Mouse (Mus musculus): ENCODE measurements around the gene Desi1. TPM values are rescaled to one million over a fixed set of nuclear protein-coding genes. Genes with fewer than 3 reads are reported as not detected.

The Desi1 gene
- 41.4 and 42.3 TPM in 2 replicates for polyA plus RNA-seq (2016; fragmentation: Nextera tagmentation; extraction: Ambion mirVana)

DNA sequence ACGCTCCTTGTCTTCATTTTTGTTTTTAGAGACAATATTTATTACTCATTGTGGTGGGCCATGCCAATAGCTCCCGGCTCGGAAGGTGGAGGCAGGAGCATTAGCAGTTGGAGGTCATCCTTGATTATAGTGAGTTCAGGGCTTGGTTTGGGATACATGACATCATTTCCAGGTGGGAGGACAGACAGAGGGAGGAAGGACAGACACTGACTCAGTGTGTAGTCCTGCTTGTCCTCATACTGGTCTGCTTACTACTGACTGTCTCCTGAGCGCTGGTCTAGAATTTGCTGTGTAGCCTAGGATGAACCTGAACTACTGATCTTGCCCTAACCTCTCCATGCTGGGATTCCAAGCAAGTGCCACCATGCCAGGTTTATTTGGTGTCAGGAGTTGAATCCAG is at the start of gene Desi1:
Gene Desi1, minus strand, starts transcription at position 101 of the 400 bp plus-strand sequence.
- Histone ChIP-seq H3K27me3 (no peaks in the 10 kb centered on the region), H3K27ac (no peak within 1 kb of the TSS), H3K4me1 (no peaks in the 10 kb centered on the region), H3K4me3 (no peak within 1 kb of the TSS), H3K9me3 (replicated peaks) (no peaks in the 10 kb centered on the region), H3K9ac (no peak within 1 kb of the TSS), H3K36me3 (peaks cover 61% of the 10 kb centered on the region), H3K4me2 (replicated peaks) (no peak within 1 kb of the TSS)
- ATAC-seq (ENCODE audit: low FRiP score) = no peak
- WGBS = 91% methylated on average over 4 of the region's 4 CpGs

DNA sequence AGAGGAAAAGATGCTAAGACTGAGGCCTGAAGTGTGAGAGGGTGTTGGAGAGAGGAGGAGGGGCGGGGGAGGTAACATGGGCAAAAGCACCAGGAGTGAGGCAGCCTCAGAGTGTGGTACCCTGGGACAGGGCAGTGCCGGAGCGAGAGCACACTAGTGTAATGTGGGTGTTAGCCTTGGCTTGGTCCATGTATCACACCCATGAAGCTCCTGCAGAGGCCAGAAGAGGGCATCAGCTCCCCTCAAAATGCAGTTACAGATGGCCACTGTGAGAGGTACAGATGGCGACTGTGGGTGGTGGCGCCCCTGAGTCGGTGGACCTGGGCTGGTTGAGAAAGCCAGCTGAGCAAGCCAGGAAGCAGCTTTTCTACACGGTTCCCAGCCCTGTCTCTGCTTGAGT is 47.5 kb upstream of the Desi1 start:
- no peak for ATAC-seq (ENCODE audit: low FRiP score)
- Histone ChIP-seq H3K27ac (no peak overlapping the region), H3K9me3 (replicated peaks) (no peaks in the 10 kb centered on the region), H3K9ac (no peak overlapping the region), H3K4me2 (replicated peaks) (no peak overlapping the region), H3K36me3 (no peaks in the 10 kb centered on the region), H3K27me3 (peaks cover 6% of the 10 kb centered on the region), H3K4me1 (no peaks in the 10 kb centered on the region), H3K4me3 (no peak overlapping the region)
- WGBS = 33% methylated on average over 7 of the region's 7 CpGs

DNA sequence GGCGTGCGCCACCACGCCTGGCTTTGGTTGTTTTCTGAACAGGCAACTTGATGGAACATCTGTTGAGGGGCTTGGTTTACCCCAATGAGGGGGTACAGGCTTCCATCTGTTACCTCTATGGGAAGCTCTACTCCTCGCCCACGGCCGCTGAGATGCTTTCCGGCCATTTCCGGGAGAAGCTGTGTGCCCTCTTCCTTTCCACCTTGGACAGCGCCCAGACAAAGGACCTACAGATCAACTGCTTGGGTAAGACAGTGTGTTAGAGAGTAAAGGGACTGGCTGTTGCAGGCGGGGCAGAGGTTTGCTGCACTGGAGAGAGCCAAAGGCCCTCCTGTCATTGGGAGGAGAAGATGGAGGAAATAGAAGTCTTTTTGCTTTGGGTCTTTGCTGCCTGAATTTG is 46.2 kb upstream of the Desi1 start:
- Histone ChIP-seq H3K9me3 (replicated peaks) (no peaks in the 10 kb centered on the region), H3K4me1 (no peaks in the 10 kb centered on the region), H3K4me2 (replicated peaks) (no peak overlapping the region), H3K9ac (no peak overlapping the region), H3K27me3 (peaks cover 6% of the 10 kb centered on the region; the same call in 1 of the 2 replicates), H3K4me3 (no peak overlapping the region), H3K36me3 (no peaks in the 10 kb centered on the region), H3K27ac (no peak overlapping the region)
- ATAC-seq (ENCODE audit: low FRiP score) = no peak
- 64% methylated on average over 10 of the region's 10 CpGs for WGBS

DNA sequence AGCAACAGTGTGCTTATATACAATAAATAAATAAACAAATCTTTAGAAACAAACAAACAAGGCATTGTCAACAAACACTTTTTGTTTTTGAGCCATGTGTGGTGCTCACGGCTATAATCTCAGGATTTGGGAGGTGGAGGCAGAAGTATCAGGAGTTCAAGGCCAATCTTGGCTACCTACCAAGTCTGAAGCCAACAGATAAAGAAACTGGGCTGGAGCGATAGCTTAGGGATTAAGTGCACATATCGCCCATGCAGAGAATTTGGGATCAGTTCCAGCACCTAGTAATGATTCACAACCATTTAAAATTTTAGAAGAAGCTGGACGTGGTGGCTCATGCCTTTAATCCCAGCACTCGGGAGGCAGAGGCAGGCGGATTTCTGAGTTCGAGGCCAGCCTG is 39.8 kb upstream of the Desi1 start:
- H3K4me1 ChIP-seq = peaks cover 5% of the 10 kb centered on the region; the same call in 1 of the 2 replicates
- H3K36me3 ChIP-seq = no peaks in the 10 kb centered on the region
- H3K9ac ChIP-seq = no peak overlapping the region
- no peak overlapping the region for H3K4me3 ChIP-seq
- 92% methylated on average over 7 of the region's 7 CpGs for WGBS
- no peak overlapping the region for H3K4me2 ChIP-seq (replicated peaks)
- no peak overlapping the region for H3K27ac ChIP-seq
- no peak for ATAC-seq (ENCODE audit: low FRiP score)
- no peaks in the 10 kb centered on the region; the same call in 1 of the 2 replicates for H3K9me3 ChIP-seq (replicated peaks)
- H3K27me3 ChIP-seq = peaks cover 38% of the 10 kb centered on the region

DNA sequence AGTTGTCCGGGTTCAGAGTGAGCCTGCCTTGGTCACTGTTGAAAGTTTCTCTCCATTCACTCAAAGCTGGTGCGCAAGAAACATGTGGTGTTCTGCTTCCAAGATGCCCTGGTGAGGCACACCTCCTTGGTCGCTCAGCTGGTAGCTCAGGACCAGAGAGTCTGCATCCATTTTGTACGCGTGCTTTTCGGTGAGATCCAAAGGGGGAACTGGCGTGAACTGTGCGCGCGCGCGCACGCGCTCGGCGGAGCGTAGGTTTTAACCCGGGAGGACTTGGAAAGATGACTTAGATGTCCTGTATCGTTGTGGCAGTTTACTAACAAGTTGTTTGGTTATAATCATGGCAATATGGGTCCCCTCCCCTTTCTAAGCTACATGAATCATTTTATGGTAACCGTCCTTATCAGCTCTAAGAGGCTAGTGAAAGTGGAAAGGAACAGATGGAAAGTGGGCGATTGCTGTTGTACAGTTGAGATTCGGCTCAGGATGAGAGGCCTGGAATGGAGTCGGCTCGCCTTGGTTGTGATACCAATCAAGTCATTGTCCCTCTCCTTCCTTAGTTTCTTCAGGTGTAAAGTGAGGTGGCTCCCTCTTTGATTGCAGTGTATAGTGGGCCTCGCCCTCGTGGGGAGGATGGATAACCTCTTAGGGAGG is 38.3 kb upstream of the Desi1 start:
- WGBS = 89% methylated on average over 26 of the region's 26 CpGs

DNA sequence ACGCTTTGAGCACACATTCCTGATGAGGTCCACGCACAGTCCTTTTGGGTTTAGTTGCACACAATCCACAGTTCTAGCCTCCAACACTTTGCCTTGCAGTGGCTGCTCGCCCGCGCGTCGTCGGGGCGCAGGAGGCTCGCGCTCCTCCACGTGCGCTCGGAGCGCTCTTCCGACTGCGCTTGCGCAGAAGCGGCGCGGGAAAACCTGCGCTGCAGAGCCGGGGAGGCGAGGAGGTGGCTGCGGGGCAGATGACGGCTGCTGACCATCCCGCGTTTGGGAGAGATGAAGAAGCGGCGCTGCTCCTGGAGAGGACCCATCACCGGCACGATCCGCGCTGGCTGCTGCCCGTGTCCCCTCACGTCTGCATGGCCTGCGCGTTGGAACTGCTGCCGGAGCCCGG is 36.2 kb upstream of the Desi1 start, which contains the start of gene Mei1:
Gene Mei1, plus strand, starts transcription at position 99 of the 400 bp plus-strand sequence.
- Histone ChIP-seq H3K4me2 (replicated peaks) (peak within 1 kb of the TSS; percentile 39), H3K9ac (no peak within 1 kb of the TSS), H3K4me1 (peaks cover 5% of the 10 kb centered on the region; the same call in 1 of the 2 replicates), H3K9me3 (replicated peaks) (no peaks in the 10 kb centered on the region; the same call in 1 of the 2 replicates), H3K4me3 (peak within 1 kb of the TSS; percentile 18; the same call in 1 of the 2 replicates), H3K27me3 (peaks cover 44% of the 10 kb centered on the region), H3K36me3 (no peaks in the 10 kb centered on the region), H3K27ac (no peak within 1 kb of the TSS)
- ATAC-seq (ENCODE audit: low FRiP score) = no peak
- 20% methylated on average over 40 of the region's 40 CpGs for WGBS

More for the DNA sequence above, 38.3 kb upstream of the Desi1 start:
- Histone ChIP-seq H3K4me2 (replicated peaks) (no peak overlapping the region), H3K4me1 (peaks cover 5% of the 10 kb centered on the region; the same call in 1 of the 2 replicates), H3K27ac (no peak overlapping the region), H3K9me3 (replicated peaks) (no peaks in the 10 kb centered on the region; the same call in 1 of the 2 replicates), H3K27me3 (peaks cover 39% of the 10 kb centered on the region), H3K9ac (no peak overlapping the region), H3K36me3 (no peaks in the 10 kb centered on the region), H3K4me3 (no peak overlapping the region)
- ATAC-seq (ENCODE audit: low FRiP score) = no peak

DNA sequence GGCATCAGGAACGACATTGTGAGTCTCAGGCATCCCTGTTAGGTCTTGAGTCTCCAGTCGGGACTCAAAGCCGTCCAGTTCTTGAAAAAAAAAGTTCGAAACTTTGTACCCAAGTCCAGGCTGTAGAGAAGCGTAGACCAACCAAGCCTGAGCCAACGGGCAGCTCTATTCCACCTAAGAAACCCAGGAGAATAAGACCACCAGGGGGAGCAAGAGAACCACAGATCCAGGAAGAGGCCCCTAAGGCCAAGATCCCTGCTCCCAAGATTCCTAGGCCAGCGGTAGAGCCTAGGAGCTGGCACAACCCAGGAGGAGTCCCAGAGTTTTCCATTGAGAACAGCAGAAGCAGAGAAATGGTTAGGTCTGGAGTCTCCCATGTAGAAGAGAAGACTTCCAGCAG is 31.8 kb upstream of the Desi1 start:
- no peak overlapping the region for H3K4me2 ChIP-seq (replicated peaks)
- peaks cover 5% of the 10 kb centered on the region; the same call in 1 of the 2 replicates for H3K4me1 ChIP-seq
- peaks cover 60% of the 10 kb centered on the region for H3K27me3 ChIP-seq
- no peak overlapping the region for H3K27ac ChIP-seq
- H3K4me3 ChIP-seq = no peak overlapping the region
- 15% methylated on average over 7 of the region's 7 CpGs for WGBS
- H3K9me3 ChIP-seq (replicated peaks) = no peaks in the 10 kb centered on the region; the same call in 1 of the 2 replicates
- no peak for ATAC-seq (ENCODE audit: low FRiP score)
- no peak overlapping the region for H3K9ac ChIP-seq
- no peaks in the 10 kb centered on the region for H3K36me3 ChIP-seq

DNA sequence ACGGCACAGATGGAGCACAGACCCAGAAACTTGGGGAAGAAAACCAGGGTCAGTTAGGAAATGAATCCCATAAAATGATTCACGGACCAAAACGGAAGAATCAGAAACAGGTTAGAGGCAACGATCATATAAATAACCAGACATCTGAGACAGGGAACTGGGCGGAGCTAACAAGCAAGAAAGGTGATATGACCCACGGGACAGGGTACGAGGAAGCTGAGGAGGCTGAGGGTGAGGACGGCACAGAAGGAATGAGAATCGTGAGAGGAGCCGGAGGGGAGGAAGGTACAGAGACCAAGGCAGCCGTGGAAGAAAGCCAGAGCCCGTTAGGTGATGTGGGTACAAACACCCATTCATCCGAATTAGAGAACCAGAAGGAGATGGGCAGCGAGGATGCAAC is 30.2 kb upstream of the Desi1 start:
- peaks cover 47% of the 10 kb centered on the region for H3K27me3 ChIP-seq
- ATAC-seq (ENCODE audit: low FRiP score) = no peak
- no peaks in the 10 kb centered on the region for H3K36me3 ChIP-seq
- no peak overlapping the region for H3K4me3 ChIP-seq
- no peaks in the 10 kb centered on the region for H3K9me3 ChIP-seq (replicated peaks)
- H3K9ac ChIP-seq = 0 out of 2 replicates have a peak overlapping the region, but pooled peaks have one; percentile 2
- no peak overlapping the region for H3K27ac ChIP-seq
- WGBS = 65% methylated on average over 14 of the region's 14 CpGs
- no peaks in the 10 kb centered on the region for H3K4me1 ChIP-seq
- no peak overlapping the region for H3K4me2 ChIP-seq (replicated peaks)

DNA sequence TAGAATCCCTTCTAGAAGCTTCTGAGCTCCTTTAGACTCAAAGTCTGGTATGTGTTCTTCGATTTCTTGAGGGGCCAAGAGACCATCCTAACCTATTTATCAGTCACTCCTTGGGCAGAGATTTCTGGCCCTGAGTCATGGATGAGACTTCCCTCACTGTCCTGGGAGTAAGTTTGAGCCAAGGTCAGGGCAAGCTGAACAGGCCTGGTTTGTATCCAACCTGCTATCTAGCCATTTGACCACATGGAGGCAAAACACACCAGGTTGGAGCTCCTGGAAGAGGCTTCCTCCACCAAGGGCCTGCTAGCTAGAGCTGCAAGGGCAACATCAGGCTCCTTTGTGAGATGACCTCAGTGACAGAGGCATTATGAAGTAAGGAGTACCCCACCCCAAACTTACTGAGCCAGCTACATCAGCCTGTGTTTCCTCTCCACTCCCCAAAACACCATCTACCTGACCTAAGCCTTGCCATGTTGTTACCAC is 25.1 kb upstream of the Desi1 start, which contains the start of gene 4930407I10Rik:
Gene 4930407I10Rik, plus strand, starts transcription at position 433 of the 483 bp plus-strand sequence.
- H3K36me3 ChIP-seq = no peaks in the 10 kb centered on the region
- no peak within 1 kb of the TSS for H3K27ac ChIP-seq
- no peaks in the 10 kb centered on the region for H3K9me3 ChIP-seq (replicated peaks)
- 83% methylated on average over 1 of the region's 1 CpGs for WGBS
- H3K27me3 ChIP-seq = peaks cover 23% of the 10 kb centered on the region
- H3K4me1 ChIP-seq = no peaks in the 10 kb centered on the region
- no peak for ATAC-seq (ENCODE audit: low FRiP score)
- no peak within 1 kb of the TSS for H3K4me2 ChIP-seq (replicated peaks)
- H3K4me3 ChIP-seq = no peak within 1 kb of the TSS
- H3K9ac ChIP-seq = no peak within 1 kb of the TSS

DNA sequence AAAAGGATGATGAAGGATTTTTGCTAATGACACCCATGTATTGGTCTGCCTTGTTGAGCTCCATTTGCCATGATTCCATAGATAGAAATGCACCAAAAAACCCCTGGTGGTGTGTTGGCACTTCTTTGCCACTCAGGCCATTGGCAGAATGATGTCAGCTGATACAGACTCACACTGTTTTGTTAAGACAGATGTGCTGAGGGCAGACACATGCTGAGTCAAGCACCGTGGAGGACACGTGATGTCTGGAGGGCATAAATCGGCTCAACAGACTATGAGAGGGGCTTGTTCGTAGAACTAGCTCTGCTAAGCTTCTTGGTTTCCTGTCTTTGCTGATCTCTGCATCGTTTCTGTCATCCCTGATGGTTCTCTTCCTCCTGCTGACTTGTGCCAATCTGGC is 18.9 kb upstream of the Desi1 start:
- ATAC-seq (ENCODE audit: low FRiP score) = no peak
- no peak overlapping the region for H3K4me2 ChIP-seq (replicated peaks)
- 75% methylated on average over 5 of the region's 5 CpGs for WGBS
- 0 out of 2 replicates have a peak, but pooled peaks cover 2% of the 10 kb centered on the region for H3K4me1 ChIP-seq
- no peak overlapping the region for H3K27ac ChIP-seq
- H3K9ac ChIP-seq = no peak overlapping the region
- no peaks in the 10 kb centered on the region for H3K36me3 ChIP-seq
- peaks cover 10% of the 10 kb centered on the region; the same call in 1 of the 2 replicates for H3K27me3 ChIP-seq
- H3K4me3 ChIP-seq = no peak overlapping the region
- no peaks in the 10 kb centered on the region for H3K9me3 ChIP-seq (replicated peaks)

DNA sequence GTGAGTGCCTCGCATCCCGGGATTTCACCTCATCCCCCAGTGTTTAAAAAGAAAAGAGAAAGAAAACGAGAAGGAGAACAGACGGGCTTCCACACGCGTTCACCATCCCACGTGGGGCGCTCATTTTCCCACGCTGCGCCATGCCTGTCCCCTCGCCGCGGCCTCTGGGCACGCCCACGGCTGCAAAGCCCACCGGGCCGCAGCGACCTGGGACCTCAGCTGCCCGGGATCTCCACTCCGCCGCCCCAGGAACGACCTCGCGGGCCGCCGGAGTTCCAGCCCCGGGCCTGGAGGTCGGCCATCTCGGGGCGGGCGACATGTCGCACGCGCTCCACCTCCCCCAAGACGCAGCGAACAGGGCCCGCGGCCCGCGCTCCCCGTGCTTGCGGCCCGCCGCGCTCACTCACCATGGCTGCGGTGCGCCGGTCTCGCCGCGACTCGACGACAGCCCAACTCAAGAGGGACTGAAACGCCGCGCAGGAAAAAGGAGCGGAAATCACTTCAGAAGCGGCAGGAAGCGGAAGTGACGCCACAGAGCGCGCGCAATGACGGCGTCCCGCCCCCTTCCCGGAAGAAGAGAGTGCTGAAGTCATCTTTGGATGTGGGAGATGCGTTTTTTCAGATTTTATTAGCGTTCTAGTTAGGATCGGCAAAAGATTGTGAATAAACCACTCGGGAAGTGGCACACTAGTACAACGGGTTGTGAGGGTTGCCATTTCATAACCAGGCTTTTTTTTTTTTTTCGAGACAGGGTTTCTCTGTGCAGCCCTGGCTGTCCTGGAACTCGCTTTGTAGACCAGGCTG is 13.6 kb upstream of the Desi1 start, which contains the start of gene Snu13:
Gene Snu13, minus strand, starts transcription at position 519 of the 804 bp plus-strand sequence.
- Histone ChIP-seq H3K4me1 (peaks cover 18% of the 10 kb centered on the region), H3K27me3 (0 out of 2 replicates have a peak, but pooled peaks cover 3% of the 10 kb centered on the region), H3K4me2 (replicated peaks) (peak within 1 kb of the TSS; percentile 93), H3K36me3 (peaks cover 14% of the 10 kb centered on the region), H3K9ac (peak within 1 kb of the TSS; percentile 87), H3K9me3 (replicated peaks) (no peaks in the 10 kb centered on the region), H3K27ac (peak within 1 kb of the TSS; percentile 83), H3K4me3 (peak within 1 kb of the TSS; percentile 94)
- under 1% methylated on average over 73 of the region's 74 CpGs for WGBS
- ATAC-seq (ENCODE audit: low FRiP score) = peak; percentile 86
